Mouse (Mus musculus) stomach, postnatal 0 days (tissue): ENCODE data around the gene Tenm3.

Source experiments
- CTCF ChIP-seq: IDR thresholded peaks from 2 replicates; pipeline ENCODE4 v1.5.1; 2016; ENCODE audit warnings: antibody characterized with exemption, low read depth, mild to moderate bottlenecking, moderate library complexity
- EP300 ChIP-seq: optimal IDR thresholded peaks from 2 replicates; pipeline ENCODE3; 2016; ENCODE audit warnings: antibody characterized with exemption

DNA sequence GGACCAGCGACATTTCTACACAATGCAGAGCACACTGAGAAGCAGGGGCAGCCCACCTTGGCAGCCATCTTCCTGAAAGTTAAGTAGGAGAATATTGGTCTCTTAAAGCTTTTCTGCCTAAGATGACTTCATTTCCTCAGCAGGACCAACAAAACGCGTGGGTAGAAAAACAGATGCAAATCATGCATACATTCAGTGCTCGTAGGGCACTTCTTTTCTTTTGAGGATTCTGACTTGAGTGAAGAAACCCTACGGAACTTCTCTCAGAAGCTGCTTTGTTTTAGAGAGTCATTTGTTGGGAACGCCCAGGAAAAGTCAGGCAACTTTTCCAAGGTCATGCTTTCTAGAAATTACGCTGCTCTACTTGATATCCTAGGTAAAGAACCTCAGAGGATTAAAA is 298.9 kb downstream of the Tenm3 start:
- TF ChIP-seq CTCF (no peak), EP300 (no peak)
